Mouse (Mus musculus): ENCODE measurements around the gene Igsf8. TPM values are rescaled to one million over a fixed set of nuclear protein-coding genes. Genes with fewer than 3 reads are reported as not detected.
A peak's percentile ranks its signal among the peaks of the same experiment; 100 is the strongest.

Igsf8 gene
- polyA plus RNA-seq, 1 experiment from 2014 or later = 84.7 TPM

GRCm38 (mm10) chr1:172329131-172329530, 67.7 kb downstream of the Igsf8 start, which contains the start of gene Kcnj9:
Gene Kcnj9 (minus strand): TSS chr1:172329318.
- peak; percentile 91 for ATAC-seq
- no peaks in the 10 kb centered on the region for H3K36me3 ChIP-seq (ENCODE audit: control insufficient read depth, insufficient read depth, low read length)
- H3K9ac ChIP-seq (ENCODE audit: low read depth, low read length) = peak within 1 kb of the TSS; percentile 62
- peaks cover 20% of the 10 kb centered on the region for H3K4me1 ChIP-seq (ENCODE audit: control insufficient read depth, insufficient read depth, low read depth, low read length)
- no peaks in the 10 kb centered on the region for H3K27me3 ChIP-seq (replicated peaks; ENCODE audit: control insufficient read depth, insufficient read depth, low read length)
- WGBS = 13% methylated on average over 9 of the region's 9 CpGs
- 0 out of 2 replicates have a peak within 1 kb of the TSS, but pooled peaks have one; percentile 45 for H3K27ac ChIP-seq (ENCODE audit: low read depth, low read length)
- peak within 1 kb of the TSS; percentile 44 for H3K4me3 ChIP-seq (ENCODE audit: low read length)
- peak within 1 kb of the TSS; percentile 64 for H3K4me2 ChIP-seq (ENCODE audit: low read length)
- H3K9me3 ChIP-seq (ENCODE audit: control insufficient read depth, low read length) = no peaks in the 10 kb centered on the region

GRCm38 (mm10) chr1:172329616-172330015, 68.2 kb downstream of the Igsf8 start:
- H3K4me3 ChIP-seq (ENCODE audit: low read length) = no peak overlapping the region
- no peaks in the 10 kb centered on the region for H3K36me3 ChIP-seq (ENCODE audit: control insufficient read depth, insufficient read depth, low read length)
- H3K27ac ChIP-seq (ENCODE audit: low read depth, low read length) = no peak overlapping the region
- H3K27me3 ChIP-seq (replicated peaks; ENCODE audit: control insufficient read depth, insufficient read depth, low read length) = no peaks in the 10 kb centered on the region
- 68% methylated on average over 6 of the region's 6 CpGs for WGBS
- H3K4me1 ChIP-seq (ENCODE audit: control insufficient read depth, insufficient read depth, low read depth, low read length) = peaks cover 20% of the 10 kb centered on the region
- H3K9me3 ChIP-seq (ENCODE audit: control insufficient read depth, low read length) = no peaks in the 10 kb centered on the region
- 0 out of 2 replicates have a peak overlapping the region, but pooled peaks have one; percentile 24 for H3K9ac ChIP-seq (ENCODE audit: low read depth, low read length)
- peak; percentile 9 for ATAC-seq
- peak overlapping the region; percentile 64 for H3K4me2 ChIP-seq (ENCODE audit: low read length)

GRCm38 (mm10) chr1:172331422-172331947, 70.0 kb downstream of the Igsf8 start:
- WGBS = 56% methylated on average over 8 of the region's 8 CpGs

GRCm38 (mm10) chr1:172332925-172333324, 71.5 kb downstream of the Igsf8 start:
- Histone ChIP-seq H3K9me3 (ENCODE audit: control insufficient read depth, low read length) (no peaks in the 10 kb centered on the region), H3K27ac (ENCODE audit: low read depth, low read length) (no peak overlapping the region), H3K4me3 (ENCODE audit: low read length) (no peak overlapping the region), H3K9ac (ENCODE audit: low read depth, low read length) (no peak overlapping the region), H3K36me3 (ENCODE audit: control insufficient read depth, insufficient read depth, low read length) (no peaks in the 10 kb centered on the region), H3K4me1 (ENCODE audit: control insufficient read depth, insufficient read depth, low read depth, low read length) (peaks cover 16% of the 10 kb centered on the region), H3K4me2 (ENCODE audit: low read length) (no peak overlapping the region), H3K27me3 (replicated peaks; ENCODE audit: control insufficient read depth, insufficient read depth, low read length) (no peaks in the 10 kb centered on the region)
- WGBS = 87% methylated on average over 2 of the region's 2 CpGs
- ATAC-seq = no peak

More at GRCm38 (mm10) chr1:172331422-172331947, 70.0 kb downstream of the Igsf8 start:
- H3K4me2 ChIP-seq (ENCODE audit: low read length) = no peak overlapping the region
- no peak for ATAC-seq
- H3K4me1 ChIP-seq (ENCODE audit: control insufficient read depth, insufficient read depth, low read depth, low read length) = peaks cover 16% of the 10 kb centered on the region
- H3K27me3 ChIP-seq (replicated peaks; ENCODE audit: control insufficient read depth, insufficient read depth, low read length) = no peaks in the 10 kb centered on the region
- H3K27ac ChIP-seq (ENCODE audit: low read depth, low read length) = no peak overlapping the region
- H3K36me3 ChIP-seq (ENCODE audit: control insufficient read depth, insufficient read depth, low read length) = no peaks in the 10 kb centered on the region
- no peaks in the 10 kb centered on the region for H3K9me3 ChIP-seq (ENCODE audit: control insufficient read depth, low read length)
- no peak overlapping the region for H3K4me3 ChIP-seq (ENCODE audit: low read length)
- H3K9ac ChIP-seq (ENCODE audit: low read depth, low read length) = no peak overlapping the region

- 18% methylated on average over 3 of the region's 3 CpGs for WGBS
- ATAC-seq = no peak
- no peak overlapping the region for H3K4me2 ChIP-seq (ENCODE audit: low read length)
- no peaks in the 10 kb centered on the region for H3K36me3 ChIP-seq (ENCODE audit: control insufficient read depth, insufficient read depth, low read length)
- no peak overlapping the region for H3K4me3 ChIP-seq (ENCODE audit: low read length)
- H3K27me3 ChIP-seq (replicated peaks; ENCODE audit: control insufficient read depth, insufficient read depth, low read length) = no peaks in the 10 kb centered on the region
- H3K9me3 ChIP-seq (ENCODE audit: control insufficient read depth, low read length) = no peaks in the 10 kb centered on the region
- peaks cover 14% of the 10 kb centered on the region for H3K4me1 ChIP-seq (ENCODE audit: control insufficient read depth, insufficient read depth, low read depth, low read length)
- H3K27ac ChIP-seq (ENCODE audit: low read depth, low read length) = no peak overlapping the region
- no peak overlapping the region for H3K9ac ChIP-seq (ENCODE audit: low read depth, low read length)
Observed at GRCm38 (mm10) chr1:172333512-172333911, 72.1 kb downstream of the Igsf8 start.

- no peak overlapping the region for H3K4me2 ChIP-seq (ENCODE audit: low read length)
- peaks cover 6% of the 10 kb centered on the region for H3K4me1 ChIP-seq (ENCODE audit: control insufficient read depth, insufficient read depth, low read depth, low read length)
- ATAC-seq = no peak
- H3K36me3 ChIP-seq (ENCODE audit: control insufficient read depth, insufficient read depth, low read length) = no peaks in the 10 kb centered on the region
- H3K27me3 ChIP-seq (replicated peaks; ENCODE audit: control insufficient read depth, insufficient read depth, low read length) = no peaks in the 10 kb centered on the region
- no peaks in the 10 kb centered on the region for H3K9me3 ChIP-seq (ENCODE audit: control insufficient read depth, low read length)
- no peak overlapping the region for H3K4me3 ChIP-seq (ENCODE audit: low read length)
- no peak overlapping the region for H3K27ac ChIP-seq (ENCODE audit: low read depth, low read length)
- H3K9ac ChIP-seq (ENCODE audit: low read depth, low read length) = no peak overlapping the region
- 81% methylated on average over 15 of the region's 15 CpGs for WGBS
Observed at GRCm38 (mm10) chr1:172335804-172336203, 74.4 kb downstream of the Igsf8 start.

GRCm38 (mm10) chr1:172337411-172338185, 76.2 kb downstream of the Igsf8 start:
- no peak overlapping the region for H3K27ac ChIP-seq (ENCODE audit: low read depth, low read length)
- H3K27me3 ChIP-seq (replicated peaks; ENCODE audit: control insufficient read depth, insufficient read depth, low read length) = 0 out of 2 replicates have a peak, but pooled peaks cover 2% of the 10 kb centered on the region
- 19% methylated on average over 2 of the region's 2 CpGs for WGBS
- peaks cover 8% of the 10 kb centered on the region for H3K4me1 ChIP-seq (ENCODE audit: control insufficient read depth, insufficient read depth, low read depth, low read length)
- H3K9me3 ChIP-seq (ENCODE audit: control insufficient read depth, low read length) = no peaks in the 10 kb centered on the region
- ATAC-seq = no peak
- H3K4me2 ChIP-seq (ENCODE audit: low read length) = no peak overlapping the region
- H3K9ac ChIP-seq (ENCODE audit: low read depth, low read length) = no peak overlapping the region
- H3K4me3 ChIP-seq (ENCODE audit: low read length) = no peak overlapping the region
- H3K36me3 ChIP-seq (ENCODE audit: control insufficient read depth, insufficient read depth, low read length) = no peaks in the 10 kb centered on the region

GRCm38 (mm10) chr1:172340729-172341321, 79.4 kb downstream of the Igsf8 start, which contains the start of gene Kcnj10:
Gene Kcnj10 (plus strand): TSS chr1:172341210.
- no peaks in the 10 kb centered on the region for H3K9me3 ChIP-seq (ENCODE audit: control insufficient read depth, low read length)
- H3K27me3 ChIP-seq (replicated peaks; ENCODE audit: control insufficient read depth, insufficient read depth, low read length) = 0 out of 2 replicates have a peak, but pooled peaks cover 2% of the 10 kb centered on the region
- peak; percentile 88 for ATAC-seq
- no peaks in the 10 kb centered on the region for H3K36me3 ChIP-seq (ENCODE audit: control insufficient read depth, insufficient read depth, low read length)
- WGBS = 1% methylated on average over 38 of the region's 38 CpGs
- peak within 1 kb of the TSS; percentile 46; the same call in 1 of the 2 replicates for H3K9ac ChIP-seq (ENCODE audit: low read depth, low read length)
- peaks cover 8% of the 10 kb centered on the region for H3K4me1 ChIP-seq (ENCODE audit: control insufficient read depth, insufficient read depth, low read depth, low read length)
- H3K4me3 ChIP-seq (ENCODE audit: low read length) = peak within 1 kb of the TSS; percentile 50
- peak within 1 kb of the TSS; percentile 48; the same call in 1 of the 2 replicates for H3K27ac ChIP-seq (ENCODE audit: low read depth, low read length)
- peak within 1 kb of the TSS; percentile 76 for H3K4me2 ChIP-seq (ENCODE audit: low read length)

GRCm38 (mm10) chr1:172341386-172341785, 79.9 kb downstream of the Igsf8 start:
- Histone ChIP-seq H3K9ac (ENCODE audit: low read depth, low read length) (peak overlapping the region; percentile 46; the same call in 1 of the 2 replicates), H3K27me3 (replicated peaks; ENCODE audit: control insufficient read depth, insufficient read depth, low read length) (0 out of 2 replicates have a peak, but pooled peaks cover 2% of the 10 kb centered on the region), H3K4me2 (ENCODE audit: low read length) (peak overlapping the region; percentile 76), H3K36me3 (ENCODE audit: control insufficient read depth, insufficient read depth, low read length) (no peaks in the 10 kb centered on the region), H3K4me1 (ENCODE audit: control insufficient read depth, insufficient read depth, low read depth, low read length) (peaks cover 8% of the 10 kb centered on the region), H3K9me3 (ENCODE audit: control insufficient read depth, low read length) (no peaks in the 10 kb centered on the region), H3K4me3 (ENCODE audit: low read length) (peak overlapping the region; percentile 50), H3K27ac (ENCODE audit: low read depth, low read length) (peak overlapping the region; percentile 48; the same call in 1 of the 2 replicates)
- no peak for ATAC-seq
- 15% methylated on average over 10 of the region's 10 CpGs for WGBS

Measured in hindbrain, embryonic 16.5 days (tissue).